Mouse (Mus musculus) ovary, postnatal 10 days (tissue): Measurements from ENCODE around the gene Syne2.

ENCODE experiments used
- DNase-seq: peaks from one replicate; pipeline ENCODE4 v3.0.0; 2022; ENCODE audit warnings: low spot score

The Syne2 gene

DNA sequence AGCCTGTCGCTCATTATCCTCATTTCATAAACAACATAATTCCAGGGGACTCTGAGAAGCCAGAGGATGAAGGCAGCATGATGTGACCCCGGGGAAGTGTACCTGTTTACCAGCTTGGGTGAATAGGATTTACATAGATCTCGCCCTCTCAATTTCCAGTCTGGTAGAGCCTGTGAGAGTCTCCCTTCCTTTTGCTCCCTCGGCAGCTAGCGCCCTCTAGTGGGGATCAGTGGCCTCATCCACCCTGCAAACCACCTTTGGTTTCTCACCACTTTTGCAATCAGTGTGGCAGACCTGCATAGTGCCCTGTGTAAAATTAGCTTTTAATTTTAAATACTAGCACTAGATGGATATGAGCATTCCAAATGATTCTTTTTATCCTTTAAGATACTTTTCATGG, 133.4 kb downstream of the Syne2 start:
- DNase-seq: no peak

DNA sequence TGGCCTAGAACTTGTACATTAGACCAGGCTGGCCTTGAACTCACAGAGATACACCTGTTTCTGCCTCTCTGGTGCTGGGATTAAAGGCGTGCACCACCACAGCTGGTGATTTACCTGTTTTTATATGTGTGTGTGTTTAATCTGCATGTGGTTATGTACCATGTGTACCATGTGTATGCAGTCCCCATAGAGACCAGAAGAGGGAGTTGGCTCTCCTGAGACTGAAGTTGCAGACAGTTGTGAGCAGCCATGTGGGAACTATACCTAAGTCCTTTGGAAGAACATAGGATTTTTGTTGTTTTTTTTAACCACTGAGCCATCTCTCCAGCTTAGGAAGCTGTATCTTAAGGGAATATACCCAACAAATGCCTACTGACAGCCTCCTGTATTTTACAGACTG, 134.1 kb downstream of the Syne2 start:
- no peak for DNase-seq

DNA sequence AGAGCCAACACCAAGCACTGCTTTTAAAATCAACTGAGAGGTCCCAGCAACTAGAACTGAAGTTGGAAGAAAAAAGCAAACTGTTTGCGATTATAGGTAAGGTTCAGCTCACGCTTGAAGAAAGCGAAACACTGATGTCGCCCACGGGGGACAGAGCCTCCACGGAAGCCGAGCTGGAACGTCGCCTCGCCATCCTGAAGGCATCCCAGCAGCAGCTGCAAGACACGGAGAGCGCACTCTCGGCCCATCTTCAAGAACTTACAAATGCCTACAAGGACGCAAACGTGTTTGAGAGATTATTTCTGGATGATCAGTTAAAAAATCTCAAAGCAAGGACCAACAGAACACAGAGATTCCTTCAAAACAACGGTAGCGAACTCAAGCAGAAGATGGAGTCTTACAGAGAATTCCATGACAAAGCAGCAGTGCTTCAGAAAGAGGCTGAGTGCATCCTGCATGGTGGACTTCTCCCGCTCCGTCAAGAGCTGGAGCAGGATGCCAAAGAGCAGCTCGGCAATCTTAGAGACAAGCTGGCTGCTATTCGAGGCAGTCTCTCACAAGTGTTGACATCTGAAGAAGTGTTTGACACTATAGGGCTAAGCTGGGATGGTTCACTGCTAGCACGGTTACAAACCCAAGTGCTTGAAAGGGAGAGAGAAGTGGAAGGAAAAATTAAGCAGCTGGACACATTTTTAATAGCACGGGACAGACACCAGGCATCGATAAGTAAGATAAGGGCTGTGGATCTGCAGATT, 148.7 kb downstream of the Syne2 start:
- no peak for DNase-seq

DNA sequence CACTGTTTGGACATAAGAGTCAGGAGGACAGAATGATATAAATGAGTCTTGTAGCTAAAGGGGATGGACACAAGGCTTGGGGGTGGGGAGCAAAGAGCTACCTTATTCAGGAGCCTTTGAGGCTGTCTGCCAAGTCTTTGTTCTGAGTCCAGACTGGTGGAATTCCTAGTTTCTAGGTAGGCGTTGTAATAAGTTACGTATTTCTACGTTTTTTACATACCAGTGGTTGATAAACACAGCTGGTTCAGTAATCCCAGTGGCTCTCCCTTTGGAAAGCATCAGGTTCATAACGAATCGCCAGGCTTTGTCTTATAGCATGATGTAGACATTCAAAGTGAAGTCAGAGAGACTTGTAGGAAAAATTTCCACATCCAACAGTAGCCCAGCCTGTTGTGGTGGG, 161.1 kb downstream of the Syne2 start:
- no peak for DNase-seq

DNA sequence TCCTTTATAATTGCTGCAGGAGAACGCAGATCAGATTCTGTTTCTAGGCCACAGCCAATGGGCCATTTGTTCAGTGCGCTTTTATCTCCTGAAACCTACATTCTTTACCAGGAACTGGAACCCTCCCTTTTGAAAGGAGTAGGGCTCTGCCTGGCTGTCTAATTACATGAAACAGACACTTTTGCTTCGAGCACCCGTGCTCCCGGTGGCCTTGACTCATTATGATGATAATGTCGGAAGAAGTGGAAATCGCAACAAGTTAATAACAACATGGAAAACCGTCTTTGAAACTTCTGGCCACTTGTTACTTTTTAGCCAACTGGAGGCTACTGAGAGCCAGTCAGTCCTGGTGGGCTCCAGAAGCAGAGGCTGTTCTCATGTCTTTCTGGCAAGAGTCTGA, 165.4 kb downstream of the Syne2 start:
- DNase-seq: no peak

DNA sequence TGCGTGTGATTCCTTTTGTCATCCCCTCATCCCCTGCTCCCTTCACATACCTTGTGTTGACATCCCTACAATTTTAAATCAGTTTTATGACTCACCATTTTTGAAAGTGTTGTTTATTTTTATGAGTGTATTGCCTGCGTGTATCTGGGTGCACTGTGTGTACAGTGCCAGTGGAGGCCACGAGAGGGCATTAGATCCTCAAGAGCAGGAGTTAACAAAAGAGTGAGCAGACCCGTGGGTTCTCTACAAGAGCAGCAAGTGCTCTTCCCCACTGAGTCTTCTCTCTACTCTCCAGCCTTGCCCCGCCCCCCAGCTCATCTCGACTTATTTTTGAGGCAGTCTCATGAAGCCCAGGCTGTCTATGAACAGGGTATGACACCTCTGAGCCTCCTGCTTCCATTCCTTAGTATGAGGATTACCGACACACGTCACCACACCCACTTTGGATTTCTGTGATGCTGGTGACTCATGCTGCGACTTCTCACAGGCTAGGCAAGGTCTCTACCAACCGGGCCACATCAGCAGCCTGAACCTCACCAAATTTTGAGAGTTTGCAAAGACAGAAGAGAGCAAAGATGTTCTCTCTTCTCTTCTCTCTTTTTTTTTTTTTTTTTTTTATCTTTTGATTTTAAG, 174.4 kb downstream of the Syne2 start:
- DNase-seq: no peak

DNA sequence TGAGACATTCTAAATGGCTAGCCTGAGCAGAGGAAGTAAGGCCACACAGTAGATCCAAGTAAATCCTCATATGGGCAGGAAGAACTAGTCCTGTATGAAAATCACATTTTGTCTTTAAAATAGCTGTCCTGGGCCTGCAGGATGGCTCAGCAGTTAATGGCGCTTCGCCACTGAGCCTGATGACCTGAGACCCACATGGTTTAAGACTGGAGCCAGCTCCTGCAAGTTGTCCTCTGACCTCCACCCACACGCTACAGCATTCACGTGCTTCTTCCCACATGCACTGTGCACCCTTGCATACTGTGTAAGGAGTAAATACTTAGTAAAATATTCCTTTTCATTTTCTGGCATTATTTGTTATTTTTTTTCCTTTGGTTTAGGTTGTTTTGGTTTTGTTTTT, 175.0 kb downstream of the Syne2 start:
- no peak for DNase-seq

DNA sequence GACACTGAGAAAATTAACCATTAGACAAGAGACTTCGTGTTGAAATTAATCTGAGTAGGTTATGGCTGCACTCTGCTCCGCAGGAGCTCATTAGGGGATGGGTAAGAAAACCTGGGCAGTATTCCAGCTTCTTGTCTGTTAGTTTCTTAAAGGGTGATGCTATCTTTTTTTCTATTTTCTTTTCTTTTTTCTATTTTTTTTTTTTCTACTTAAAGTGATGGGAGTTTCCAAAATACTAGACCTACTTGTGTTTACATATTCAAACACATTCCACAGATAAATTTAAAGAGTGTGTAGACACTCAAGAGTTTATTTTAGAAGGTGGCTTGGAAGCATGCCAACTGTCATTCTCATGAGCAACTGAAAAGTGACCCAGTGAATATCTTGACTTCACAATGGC, 177.2 kb downstream of the Syne2 start:
- DNase-seq: no peak

DNA sequence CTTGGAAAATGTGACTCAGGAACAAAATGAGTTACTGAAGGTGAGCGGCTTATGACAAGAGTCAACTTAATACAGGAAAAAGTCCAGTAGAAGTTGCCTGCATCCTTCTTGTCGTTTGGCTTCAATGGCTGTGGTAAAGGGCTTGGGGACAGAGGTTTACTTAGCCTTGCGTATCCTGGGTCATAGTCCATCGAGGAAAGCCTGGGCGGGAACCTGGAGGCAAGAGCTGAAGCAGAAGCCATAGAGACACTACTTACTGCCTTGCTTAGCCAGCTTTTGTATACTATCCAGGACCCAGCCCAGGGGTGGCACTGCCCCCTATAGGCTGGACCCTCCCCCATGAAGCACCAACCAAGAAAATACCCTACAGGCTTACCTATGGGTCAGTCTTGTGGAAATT, 179.6 kb downstream of the Syne2 start:
- no peak for DNase-seq

DNA sequence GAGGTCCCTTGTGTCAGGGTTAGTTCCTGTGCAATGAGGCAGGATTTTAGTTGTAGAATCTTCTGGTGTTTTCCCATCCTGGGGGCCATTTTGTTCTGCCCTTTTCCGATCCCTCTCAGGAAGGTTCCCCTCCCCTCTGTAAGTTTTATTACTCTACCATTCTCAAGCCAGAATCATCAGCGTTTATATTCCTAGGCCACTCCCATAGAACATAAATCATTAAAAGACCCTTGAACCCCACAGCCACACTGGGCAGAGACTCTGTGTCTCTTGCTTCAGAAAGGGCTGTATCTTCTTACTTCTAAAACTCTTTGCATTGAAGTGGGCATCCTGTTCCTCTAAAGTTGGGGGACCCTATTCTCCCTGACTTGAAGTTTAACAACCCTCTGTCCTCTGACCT, 180.5 kb downstream of the Syne2 start:
- DNase-seq: no peak

DNA sequence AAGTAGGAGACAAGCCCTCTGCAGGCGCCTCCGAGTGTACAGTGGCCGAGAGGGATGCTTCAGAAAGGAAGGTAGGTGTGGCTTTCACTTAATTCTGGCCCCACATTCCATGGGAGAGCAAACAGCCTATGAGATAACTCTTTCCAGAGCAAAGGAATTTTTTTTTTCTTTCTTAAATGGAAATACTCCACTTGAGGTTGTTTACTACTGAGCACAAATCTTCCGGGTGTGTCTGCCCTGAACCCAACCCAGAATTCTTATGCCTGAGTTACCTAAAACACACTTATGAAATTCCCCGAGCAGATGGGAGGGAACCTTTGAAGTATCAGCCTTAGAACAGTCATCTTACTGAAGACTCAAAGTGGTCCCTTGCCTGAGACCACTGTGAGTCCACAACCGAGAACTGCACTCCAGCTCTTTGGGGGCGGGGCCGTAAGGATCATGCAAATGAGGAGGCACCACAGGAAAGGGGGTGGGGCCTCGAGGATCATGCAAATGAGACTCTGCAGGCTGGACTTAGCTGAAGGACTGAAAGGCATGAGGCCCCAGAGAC, 186.8 kb downstream of the Syne2 start:
- DNase-seq: no peak

DNA sequence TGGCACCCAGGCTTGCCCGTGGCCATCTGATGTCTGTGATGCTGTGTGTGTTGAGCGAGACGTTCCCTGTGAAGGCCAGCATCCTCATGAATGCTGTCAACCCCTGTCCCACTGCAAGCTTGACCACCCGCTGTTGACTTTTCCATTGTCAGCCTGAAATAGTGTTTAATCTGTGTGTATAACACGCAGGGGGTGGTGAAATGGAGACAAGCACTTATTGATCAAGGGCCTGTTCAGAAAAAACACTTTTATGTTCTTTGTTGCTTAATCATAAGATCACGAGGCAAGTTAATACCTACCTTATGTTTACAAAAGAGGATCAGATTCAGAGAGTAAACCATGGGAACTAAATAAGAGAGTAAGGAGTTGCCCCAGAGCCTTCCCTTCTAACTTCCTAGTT, 191.1 kb downstream of the Syne2 start:
- no peak for DNase-seq

DNA sequence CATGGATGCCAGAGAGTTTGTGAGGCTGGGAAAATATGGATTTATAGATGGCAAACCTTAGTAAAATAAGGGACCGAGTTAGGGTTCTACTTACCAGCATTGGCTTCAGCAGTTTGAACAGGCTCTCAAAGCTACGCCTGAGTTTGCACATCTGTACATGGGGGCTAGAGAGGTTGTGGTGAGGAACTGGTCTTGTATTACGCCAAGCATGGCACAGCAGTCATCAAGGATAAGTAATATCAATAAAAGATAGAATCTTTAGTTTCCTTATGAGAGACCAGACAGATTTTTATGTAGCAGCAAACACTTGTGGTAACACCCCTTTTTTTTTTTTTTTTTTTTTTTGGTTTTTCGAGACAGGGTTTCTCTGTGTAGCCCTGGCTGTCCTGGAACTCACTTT, 194.9 kb downstream of the Syne2 start:
- DNase-seq: no peak

DNA sequence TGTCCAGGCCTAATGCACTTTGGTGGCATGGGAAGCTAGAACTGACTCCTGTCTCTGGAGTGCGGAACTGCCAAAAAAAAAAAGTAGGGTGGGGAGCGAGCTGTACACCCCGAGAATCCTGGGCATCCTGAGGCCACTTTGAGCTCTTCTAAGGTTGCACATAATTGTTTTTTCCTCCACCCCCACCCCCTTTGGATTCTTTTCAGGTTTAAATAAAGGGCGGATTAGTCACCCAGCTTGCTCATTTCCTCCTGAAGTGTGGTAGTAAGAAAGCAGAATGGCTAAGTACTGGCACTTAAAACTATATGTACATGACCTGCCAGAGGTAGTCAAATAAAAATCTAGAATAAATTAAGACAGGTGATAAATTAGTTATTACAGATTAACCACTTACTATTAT, 195.5 kb downstream of the Syne2 start:
- no peak for DNase-seq

DNA sequence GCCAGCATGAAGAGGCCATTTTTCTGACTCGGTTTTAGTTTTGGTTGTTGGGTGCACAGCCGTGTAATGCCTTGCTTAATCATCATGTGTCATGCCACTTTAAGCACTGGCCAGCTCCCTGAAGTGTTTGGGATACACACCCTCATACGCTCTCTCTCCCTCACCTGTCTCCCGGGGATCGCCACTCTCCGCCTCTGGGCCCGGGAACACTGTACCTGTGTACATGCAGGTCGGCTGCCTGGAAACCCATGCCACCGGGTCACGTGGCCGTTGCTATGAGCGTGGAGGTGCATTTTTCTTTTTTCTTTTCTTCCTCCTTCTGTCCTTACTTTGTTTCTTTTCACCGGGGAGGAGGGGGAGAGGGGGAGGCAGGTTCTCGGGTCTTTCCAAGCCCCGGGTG, 197.1 kb downstream of the Syne2 start:
- no peak for DNase-seq

DNA sequence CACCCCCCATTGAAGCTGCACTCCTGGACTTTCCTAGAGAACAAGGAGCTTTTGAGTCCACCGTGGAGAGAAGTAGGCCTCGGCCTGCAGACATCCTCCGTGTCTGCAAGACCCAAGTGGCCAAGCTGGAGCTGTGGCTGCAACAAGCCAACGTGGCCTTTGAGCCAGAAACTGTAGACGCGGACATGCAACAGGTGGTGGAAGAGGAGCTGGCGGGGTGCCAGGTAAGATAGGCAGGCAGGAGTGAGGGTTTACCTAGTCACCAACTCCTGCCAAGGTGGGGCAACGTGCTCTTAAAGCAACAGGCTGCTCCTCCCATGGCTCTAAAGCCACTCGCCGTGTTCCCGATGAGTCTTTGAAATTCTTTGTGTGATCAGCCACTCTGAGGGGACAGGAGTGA, 197.6 kb downstream of the Syne2 start:
- DNase-seq: peak; percentile 9

DNA sequence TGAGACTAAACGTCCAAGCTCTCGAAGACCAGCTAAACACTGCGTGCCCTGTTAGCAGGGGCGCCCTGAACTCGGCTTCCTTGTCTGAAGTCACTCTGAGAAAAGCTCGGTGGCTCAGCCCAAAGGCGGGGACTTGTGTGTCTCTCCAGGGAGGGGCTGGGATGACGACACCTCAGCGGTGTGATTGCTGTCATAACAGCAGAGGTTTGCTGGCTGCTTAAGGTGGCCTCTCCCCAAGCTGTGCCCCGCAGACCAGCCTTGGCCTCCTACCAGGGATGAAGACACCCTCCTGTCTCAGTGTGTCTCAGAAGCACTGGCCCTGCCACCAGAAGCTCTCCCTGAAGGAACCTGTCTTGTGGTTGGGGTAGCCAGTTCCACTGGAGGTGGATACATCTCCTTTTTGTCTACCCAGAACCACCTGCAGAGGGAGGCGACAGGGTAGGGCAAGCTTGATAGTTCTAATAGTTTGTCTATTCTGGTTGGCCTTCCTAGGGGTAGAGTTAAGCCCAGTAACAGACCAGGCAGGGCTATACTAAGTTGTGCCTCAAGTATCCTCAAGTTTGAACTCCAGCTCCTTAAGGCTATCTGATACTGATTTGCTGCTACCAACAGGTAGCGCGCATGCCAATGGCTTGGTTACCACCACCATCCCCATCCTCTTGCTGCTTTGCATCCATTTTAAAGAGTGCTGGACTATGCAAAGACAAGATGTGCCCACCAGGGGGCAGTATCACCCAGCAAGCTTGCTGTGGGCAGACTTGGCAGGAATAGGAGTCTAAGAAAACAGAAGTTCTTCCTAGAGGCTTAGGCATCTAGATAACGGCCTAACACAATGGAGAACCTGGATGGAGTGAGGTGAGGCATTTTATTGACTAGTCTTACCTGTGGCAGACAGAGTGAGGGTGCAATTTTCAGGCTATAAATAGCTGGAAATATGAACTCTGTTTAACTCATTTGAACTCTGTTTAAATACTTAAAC, 198.5 kb downstream of the Syne2 start:
- peak; percentile 22 for DNase-seq

DNA sequence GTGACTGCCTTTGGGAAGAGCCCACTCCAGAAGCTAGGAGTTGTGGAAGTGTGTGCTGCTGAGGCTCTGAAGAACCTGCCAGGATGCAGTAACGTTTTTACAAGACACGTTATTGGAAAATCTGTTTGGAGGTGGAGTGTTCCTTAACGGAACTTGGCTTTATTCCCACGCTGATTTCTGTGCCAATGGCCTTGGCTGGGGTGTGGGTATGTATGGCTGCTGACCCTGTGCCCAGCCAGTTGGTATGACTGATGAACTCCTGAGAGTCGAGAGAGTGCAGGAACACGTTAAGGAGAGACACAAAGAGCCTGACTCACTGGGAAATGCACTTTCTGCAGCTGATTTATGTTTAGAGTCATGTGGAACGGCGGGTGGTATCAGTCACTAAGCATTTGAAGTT, 200.7 kb downstream of the Syne2 start:
- peak; percentile 8 for DNase-seq

DNA sequence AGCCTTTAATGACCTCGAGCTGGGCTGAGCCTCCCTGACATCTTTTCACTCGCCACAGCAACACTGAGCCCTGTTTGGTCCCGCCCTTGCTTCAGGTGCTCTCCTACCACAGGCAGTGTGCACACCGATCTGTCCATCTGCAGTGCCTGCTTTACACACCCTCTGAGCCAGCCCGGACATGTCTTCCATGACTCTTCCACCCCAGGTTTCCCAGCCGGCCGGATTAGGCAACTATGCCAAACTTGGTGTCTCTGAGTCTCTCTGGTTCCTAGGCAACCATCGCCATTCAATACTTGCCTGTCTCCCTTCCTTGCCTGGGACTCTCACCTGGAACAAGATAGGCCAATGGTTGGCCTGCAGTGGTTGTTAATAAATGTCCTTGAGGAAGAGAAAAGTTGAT, 224.4 kb downstream of the Syne2 start:
- no peak for DNase-seq

DNA sequence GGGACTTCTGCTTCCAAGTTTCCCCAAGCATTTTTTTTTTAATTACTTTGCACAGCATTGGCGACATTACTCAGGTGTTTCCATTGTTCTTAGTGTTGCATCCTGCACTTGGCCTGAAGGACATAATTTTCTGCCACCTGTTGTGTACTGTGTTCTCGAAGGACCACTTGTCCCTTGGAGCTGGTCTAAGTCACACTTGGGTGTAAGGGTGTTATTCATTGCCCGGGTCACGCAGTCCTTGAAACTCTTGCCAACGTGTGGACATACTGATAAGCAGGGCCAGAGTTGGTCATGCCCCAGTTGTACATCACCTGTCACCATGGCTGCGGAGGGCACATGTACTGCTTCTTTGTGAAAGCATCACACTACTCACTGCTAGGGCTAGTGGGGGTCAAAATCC, 228.6 kb downstream of the Syne2 start:
- DNase-seq: no peak

DNA sequence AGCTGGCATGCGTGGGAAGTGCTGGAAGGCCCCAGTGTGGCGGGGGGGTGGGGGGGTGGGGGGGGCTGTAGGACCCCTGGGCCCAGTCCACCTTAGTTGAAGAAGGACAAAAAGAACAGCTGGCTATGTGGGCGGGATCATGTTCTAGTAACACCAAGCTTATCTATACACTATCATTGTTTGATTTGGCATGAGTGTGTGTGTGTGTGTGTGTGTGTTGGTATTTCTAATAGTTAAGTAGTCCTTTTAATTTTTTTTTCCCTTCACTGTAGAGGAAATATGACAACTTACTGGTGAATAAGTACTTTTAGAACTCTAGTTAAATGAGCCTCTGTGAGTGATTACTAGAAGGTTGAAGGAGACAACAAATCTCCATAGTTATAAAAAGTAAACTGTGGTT, 230.0 kb downstream of the Syne2 start:
- no peak for DNase-seq

DNA sequence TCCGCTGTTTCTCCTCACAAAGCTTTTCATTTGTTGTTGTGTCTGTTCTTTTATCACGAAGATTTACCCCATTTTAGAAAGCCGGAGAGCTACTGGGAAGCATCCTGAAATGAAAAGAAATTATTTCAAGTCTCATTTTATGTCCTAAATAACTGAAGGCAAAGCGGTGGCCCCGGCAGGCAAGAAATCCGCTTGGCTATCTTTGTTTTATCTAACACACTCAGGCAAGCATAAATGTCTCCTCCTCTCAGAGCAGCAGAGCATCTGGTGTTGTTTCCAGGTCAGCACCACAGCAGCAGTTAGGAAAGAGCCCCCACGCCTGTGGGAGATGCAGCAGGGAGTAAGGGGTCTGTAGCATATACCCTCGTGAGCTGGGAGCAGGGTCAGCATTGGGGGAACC, 230.7 kb downstream of the Syne2 start:
- DNase-seq: no peak

DNA sequence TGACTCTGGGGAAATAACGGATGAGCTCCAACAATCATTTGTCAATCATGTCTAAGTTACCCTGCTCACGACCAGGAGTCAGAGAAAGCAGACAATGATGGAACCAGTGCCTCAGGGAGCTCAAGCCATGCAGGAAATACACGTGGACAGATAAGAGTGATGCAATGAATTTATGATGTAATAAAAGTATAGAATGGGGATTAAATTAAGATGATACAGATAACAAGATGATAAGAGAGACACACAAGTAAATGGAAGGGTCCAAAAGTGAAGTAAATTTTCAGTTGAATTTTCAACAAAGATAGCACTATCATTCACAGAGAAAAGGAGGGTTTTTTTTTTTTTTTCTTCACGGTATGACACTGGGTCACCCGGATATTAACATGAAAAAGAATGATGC, 231.4 kb downstream of the Syne2 start:
- no peak for DNase-seq
